Mouse (Mus musculus) heart, adult 18-20 months (tissue): ENCODE measurements around the gene Dmbt1. TPM values are rescaled to one million over a fixed set of nuclear protein-coding genes. Genes with fewer than 3 reads are reported as not detected.

Experiments used
- total RNA-seq, 2 experiments: library from RNA; stranded (reverse); gene quantifications; 2 replicates each; pipeline ENCODE4 v1.2.3; 2021

Dmbt1 gene
- total RNA-seq, 2 experiments from 2014 or later: 1.4 TPM; not detected in 1

Other genes starting within 250 kb of the Dmbt1 start
- 10 to 100 TPM; 34.3 to 36.6 TPM for gene Plekha1, start 166.3 kb upstream of the Dmbt1 start, total RNA-seq
- gene Htra1, start 95.9 kb upstream of the Dmbt1 start, total RNA-seq: 100 to 1,000 TPM; 109 to 122 TPM
- not detected for gene 4933402N03Rik, start 114.3 kb downstream of the Dmbt1 start, total RNA-seq
- 10 to 100 TPM; 10.3 to 10.7 TPM for gene 5430419D17Rik, start 142.3 kb downstream of the Dmbt1 start, total RNA-seq